Mouse (Mus musculus) lung, postnatal 4 days (tissue): ENCODE measurements around the gene Rgmb.

Experiments
- DNase-seq, 2 experiments: peaks; one replicate each; pipeline ENCODE4 v3.0.0; 2021

Gene Rgmb

GRCm38 (mm10) chr17:15821706-15822105 lies 9.1 kb downstream of the Rgmb start:
- DNase-seq = no peak

GRCm38 (mm10) chr17:15820761-15821160 lies 10.1 kb downstream of the Rgmb start:
- DNase-seq = no peak

GRCm38 (mm10) chr17:15820146-15820545 lies 10.7 kb downstream of the Rgmb start:
- no peak for DNase-seq

GRCm38 (mm10) chr17:15818372-15818771 lies 12.5 kb downstream of the Rgmb start:
- DNase-seq = peak in 1 of 2 experiments; percentile 74

GRCm38 (mm10) chr17:15817634-15818033 lies 13.2 kb downstream of the Rgmb start:
- DNase-seq = no peak

- DNase-seq = no peak
These were observed 13.8 kb downstream of the Rgmb start for GRCm38 (mm10) chr17:15817096-15817450.

GRCm38 (mm10) chr17:15816379-15817095 lies 14.3 kb downstream of the Rgmb start:
- DNase-seq = no peak

GRCm38 (mm10) chr17:15815312-15816018 lies 15.4 kb downstream of the Rgmb start:
- DNase-seq = no peak

GRCm38 (mm10) chr17:15813658-15814212 lies 17.1 kb downstream of the Rgmb start:
- no peak for DNase-seq

- DNase-seq = peak in 1 of 2 experiments; percentile 29
These were observed 18.6 kb downstream of the Rgmb start for GRCm38 (mm10) chr17:15812136-15812778.

- DNase-seq = no peak
These were observed 20.9 kb downstream of the Rgmb start for GRCm38 (mm10) chr17:15809949-15810348.

GRCm38 (mm10) chr17:15808468-15809374 lies 22.1 kb downstream of the Rgmb start:
- peak in 1 of 2 experiments; percentile 46 for DNase-seq

- DNase-seq = no peak
These were observed 22.8 kb downstream of the Rgmb start for GRCm38 (mm10) chr17:15808015-15808414.

GRCm38 (mm10) chr17:15807295-15807984 lies 23.4 kb downstream of the Rgmb start:
- DNase-seq = no peak

GRCm38 (mm10) chr17:15804008-15804812 lies 26.6 kb downstream of the Rgmb start:
- DNase-seq = peak; percentile 28 to 51

- DNase-seq = no peak
These were observed 31.5 kb downstream of the Rgmb start for GRCm38 (mm10) chr17:15799195-15799793.

- DNase-seq = no peak
These were observed 40.1 kb downstream of the Rgmb start for GRCm38 (mm10) chr17:15790716-15791115.

GRCm38 (mm10) chr17:15787036-15787435 lies 43.8 kb downstream of the Rgmb start:
- DNase-seq = peak in 1 of 2 experiments; percentile 27

GRCm38 (mm10) chr17:15777979-15778378 lies 52.9 kb downstream of the Rgmb start:
- no peak for DNase-seq

- DNase-seq = no peak
These were observed 54.5 kb downstream of the Rgmb start for GRCm38 (mm10) chr17:15776349-15776748.
